Mouse (Mus musculus): Measurements from ENCODE around the gene Trmt5. TPM values are rescaled to one million over a fixed set of nuclear protein-coding genes. Genes with fewer than 3 reads are reported as not detected.

Gene Trmt5
- polyA plus RNA-seq, 1 experiment = 13.9 TPM

DNA sequence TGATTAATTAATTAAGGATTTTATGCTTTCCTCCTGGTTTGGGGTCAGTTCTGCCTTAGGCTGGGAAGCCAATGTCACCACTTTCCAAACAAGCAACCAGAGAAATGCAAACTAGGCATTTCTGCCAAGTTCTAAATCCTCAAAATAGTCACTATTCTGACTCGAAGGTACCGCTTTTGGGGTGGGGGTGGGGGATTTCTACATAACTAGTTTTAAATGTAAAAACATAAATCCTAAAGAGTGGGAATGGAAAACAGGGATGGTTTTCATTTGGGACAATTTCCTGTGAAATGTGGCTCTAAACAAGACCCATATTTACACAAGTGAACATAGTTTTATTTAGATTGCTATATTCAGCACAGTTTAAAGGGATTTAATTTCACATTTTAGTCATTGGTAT lies 53.9 kb downstream of the Trmt5 start:
- Histone ChIP-seq H3K27ac (ENCODE audit: insufficient read depth, low read length) (no peak overlapping the region), H3K27me3 (ENCODE audit: control insufficient read depth, insufficient read depth, low read length) (no peaks in the 10 kb centered on the region), H3K4me3 (replicated peaks; ENCODE audit: insufficient read depth, low read depth, low read length) (no peak overlapping the region), H3K4me1 (ENCODE audit: control insufficient read depth, insufficient read depth, low read length) (no peaks in the 10 kb centered on the region; the same call in 1 of the 2 replicates)
- no peak for DNase-seq
- 58% methylated on average over 2 of the region's 2 CpGs for WGBS
- TF ChIP-seq CTCF (IDR thresholded peaks at IDR 0.05; ENCODE audit: borderline replicate concordance, insufficient read depth, low read depth, low read length) (no peak), POLR2A (IDR thresholded peaks at IDR 0.05; ENCODE audit: borderline replicate concordance, insufficient read depth, low read length) (no peak)

DNA sequence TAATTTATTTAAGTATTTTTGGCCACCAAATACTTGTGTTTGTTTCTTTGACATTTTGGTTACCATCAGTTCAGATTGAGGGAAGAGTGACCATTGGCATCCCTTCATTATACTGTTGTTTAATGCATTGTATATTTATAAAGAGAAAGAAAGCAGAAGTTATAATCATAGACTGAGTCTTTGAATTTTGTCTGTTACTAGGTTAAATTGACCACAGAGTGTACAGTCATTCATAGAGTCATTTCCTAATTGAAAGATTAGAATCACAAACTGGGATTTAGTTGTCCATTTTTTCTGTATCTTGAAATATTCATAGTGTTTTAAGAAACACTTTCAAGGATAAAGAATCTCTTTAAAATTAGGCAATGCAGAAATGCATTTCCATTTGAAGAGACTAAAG lies 55.0 kb downstream of the Trmt5 start:
- Histone ChIP-seq H3K4me3 (replicated peaks; ENCODE audit: insufficient read depth, low read depth, low read length) (no peak overlapping the region), H3K27me3 (ENCODE audit: control insufficient read depth, insufficient read depth, low read length) (no peaks in the 10 kb centered on the region), H3K4me1 (ENCODE audit: control insufficient read depth, insufficient read depth, low read length) (no peaks in the 10 kb centered on the region), H3K27ac (ENCODE audit: insufficient read depth, low read length) (no peak overlapping the region)
- TF ChIP-seq POLR2A (IDR thresholded peaks at IDR 0.05; ENCODE audit: borderline replicate concordance, insufficient read depth, low read length) (no peak), CTCF (IDR thresholded peaks at IDR 0.05; ENCODE audit: borderline replicate concordance, insufficient read depth, low read depth, low read length) (no peak)
- no peak for DNase-seq

DNA sequence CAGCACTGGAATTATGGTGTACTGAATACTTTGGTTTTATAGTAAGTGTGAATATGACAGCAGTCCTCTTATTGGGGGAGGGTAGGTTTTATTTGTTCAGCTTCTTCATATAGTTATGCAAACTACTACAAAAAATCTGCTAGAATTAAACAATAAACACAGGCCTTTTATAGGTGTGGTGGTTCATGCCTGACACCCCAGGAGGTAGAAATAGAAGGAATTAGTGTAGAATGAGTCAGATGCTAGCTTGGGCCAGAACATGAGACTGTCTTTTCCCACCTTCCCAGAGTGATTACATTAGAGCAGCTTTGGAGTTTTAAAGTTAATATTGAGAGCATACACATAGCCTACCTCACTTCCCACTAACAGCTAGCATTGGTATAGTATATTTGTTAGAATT lies 56.3 kb downstream of the Trmt5 start:
- Histone ChIP-seq H3K4me1 (ENCODE audit: control insufficient read depth, insufficient read depth, low read length) (no peaks in the 10 kb centered on the region), H3K4me3 (replicated peaks; ENCODE audit: insufficient read depth, low read depth, low read length) (no peak overlapping the region), H3K27ac (ENCODE audit: insufficient read depth, low read length) (no peak overlapping the region), H3K27me3 (ENCODE audit: control insufficient read depth, insufficient read depth, low read length) (no peaks in the 10 kb centered on the region)
- no peak for DNase-seq
- TF ChIP-seq POLR2A (IDR thresholded peaks at IDR 0.05; ENCODE audit: borderline replicate concordance, insufficient read depth, low read length) (no peak), CTCF (IDR thresholded peaks at IDR 0.05; ENCODE audit: borderline replicate concordance, insufficient read depth, low read depth, low read length) (no peak)

Other genes starting within 250 kb of the Trmt5 start
- 0.10 and 0.27 TPM in 2 replicates for gene Six1, start 232.8 kb downstream of the Trmt5 start, polyA plus RNA-seq (2012; rRNA removed)
- 1.5 and 1.6 TPM in 2 replicates for gene Six4, start 173.3 kb downstream of the Trmt5 start, polyA plus RNA-seq (2012; rRNA removed)
- gene Mnat1, start 163.0 kb downstream of the Trmt5 start, polyA plus RNA-seq (2012; rRNA removed) = 15.7 and 15.9 TPM in 2 replicates
- gene Slc38a6, start 69 bp upstream of the Trmt5 start, polyA plus RNA-seq (2012; rRNA removed) = 23.6 and 25.9 TPM in 2 replicates

Measured in cerebellum, adult 2 months (tissue).